Mouse (Mus musculus): Measurements from ENCODE around the gene Asic2. TPM values are rescaled to one million over a fixed set of nuclear protein-coding genes. Genes with fewer than 3 reads are reported as not detected.
A peak's percentile ranks its signal among the peaks of the same experiment; 100 is the strongest.

Gene Asic2
- total and polyA plus RNA-seq, 2 experiments from 2014 or later: 19.2 to 57.3 TPM

GRCm38 (mm10) chr11:80913408-80914024, 1054.7 kb downstream of the Asic2 start:
- ATAC-seq (no peak), DNase-seq (ENCODE audit: low spot score) (peak; percentile 20)

GRCm38 (mm10) chr11:80912721-80913120, 1055.5 kb downstream of the Asic2 start:
- H3K4me2 ChIP-seq (ENCODE audit: low read depth, low read length): no peak overlapping the region
- DNase-seq (ENCODE audit: low spot score): no peak
- ATAC-seq: no peak
- H3K4me3 ChIP-seq (ENCODE audit: low read length): no peak overlapping the region
- no peak overlapping the region for H3K27ac ChIP-seq
- TF ChIP-seq CTCF (IDR thresholded peaks at IDR 0.05; ENCODE audit: low read depth): no peak
- WGBS: 76% methylated on average over 5 of the region's 5 CpGs
- no peaks in the 10 kb centered on the region for H3K27me3 ChIP-seq (ENCODE audit: insufficient read depth, low read length)
- H3K36me3 ChIP-seq (ENCODE audit: insufficient read depth, low read length): no peaks in the 10 kb centered on the region; the same call in 1 of the 2 replicates
- H3K9me3 ChIP-seq (ENCODE audit: low read length): no peaks in the 10 kb centered on the region
- no peaks in the 10 kb centered on the region; the same call in 1 of the 2 replicates for H3K4me1 ChIP-seq (ENCODE audit: insufficient read depth, low read length)
- H3K9ac ChIP-seq (replicated peaks; ENCODE audit: low read length): no peak overlapping the region

More at GRCm38 (mm10) chr11:80913408-80914024, 1054.7 kb downstream of the Asic2 start:
- Histone ChIP-seq H3K4me2 (ENCODE audit: low read depth, low read length) (no peak overlapping the region), H3K27me3 (ENCODE audit: insufficient read depth, low read length) (no peaks in the 10 kb centered on the region), H3K9ac (replicated peaks; ENCODE audit: low read length) (no peak overlapping the region), H3K36me3 (ENCODE audit: insufficient read depth, low read length) (no peaks in the 10 kb centered on the region; the same call in 1 of the 2 replicates), H3K4me3 (ENCODE audit: low read length) (no peak overlapping the region), H3K9me3 (ENCODE audit: low read length) (no peaks in the 10 kb centered on the region), H3K27ac (peak overlapping the region; percentile 20; the same call in 1 of the 2 replicates), H3K4me1 (ENCODE audit: insufficient read depth, low read length) (no peaks in the 10 kb centered on the region; the same call in 1 of the 2 replicates)
- WGBS: 29% methylated on average over 4 of the region's 4 CpGs
- TF ChIP-seq CTCF (IDR thresholded peaks at IDR 0.05; ENCODE audit: low read depth): no peak

- Histone ChIP-seq H3K4me1 (ENCODE audit: insufficient read depth, low read length) (no peaks in the 10 kb centered on the region; the same call in 1 of the 2 replicates), H3K4me3 (ENCODE audit: low read length) (no peak overlapping the region), H3K27me3 (ENCODE audit: insufficient read depth, low read length) (no peaks in the 10 kb centered on the region), H3K27ac (no peak overlapping the region), H3K9ac (replicated peaks; ENCODE audit: low read length) (no peak overlapping the region), H3K9me3 (ENCODE audit: low read length) (no peaks in the 10 kb centered on the region), H3K36me3 (ENCODE audit: insufficient read depth, low read length) (no peaks in the 10 kb centered on the region), H3K4me2 (ENCODE audit: low read depth, low read length) (no peak overlapping the region)
- DNase-seq (ENCODE audit: low spot score) (no peak), ATAC-seq (no peak)
- TF ChIP-seq CTCF (IDR thresholded peaks at IDR 0.05; ENCODE audit: low read depth): no peak
- 87% methylated on average over 6 of the region's 6 CpGs for WGBS
These were observed 1060.4 kb downstream of the Asic2 start for GRCm38 (mm10) chr11:80907820-80908219.

GRCm38 (mm10) chr11:80906456-80906855, 1061.8 kb downstream of the Asic2 start:
- no peak overlapping the region for H3K4me3 ChIP-seq (ENCODE audit: low read length)
- H3K9ac ChIP-seq (replicated peaks; ENCODE audit: low read length): no peak overlapping the region
- 25% methylated on average over 4 of the region's 4 CpGs for WGBS
- H3K9me3 ChIP-seq (ENCODE audit: low read length): no peaks in the 10 kb centered on the region
- ATAC-seq (peak; percentile 70; the same call in 1 of the 2 replicates), DNase-seq (ENCODE audit: low spot score) (peak; percentile 84)
- no peak overlapping the region for H3K4me2 ChIP-seq (ENCODE audit: low read depth, low read length)
- no peak overlapping the region for H3K27ac ChIP-seq
- H3K36me3 ChIP-seq (ENCODE audit: insufficient read depth, low read length): no peaks in the 10 kb centered on the region
- no peaks in the 10 kb centered on the region for H3K27me3 ChIP-seq (ENCODE audit: insufficient read depth, low read length)
- H3K4me1 ChIP-seq (ENCODE audit: insufficient read depth, low read length): no peaks in the 10 kb centered on the region; the same call in 1 of the 2 replicates
- peak; percentile 86 for TF ChIP-seq CTCF (IDR thresholded peaks at IDR 0.05; ENCODE audit: low read depth)

- no peak overlapping the region for H3K9ac ChIP-seq (replicated peaks; ENCODE audit: low read length)
- no peak overlapping the region for H3K4me3 ChIP-seq (ENCODE audit: low read length)
- no peak for TF ChIP-seq CTCF (IDR thresholded peaks at IDR 0.05; ENCODE audit: low read depth)
- no peak overlapping the region for H3K4me2 ChIP-seq (ENCODE audit: low read depth, low read length)
- no peaks in the 10 kb centered on the region for H3K9me3 ChIP-seq (ENCODE audit: low read length)
- no peaks in the 10 kb centered on the region for H3K27me3 ChIP-seq (ENCODE audit: insufficient read depth, low read length)
- 53% methylated on average over 2 of the region's 2 CpGs for whole genome bisulfite sequencing
- no peak for ATAC-seq
- no peak for DNase-seq (ENCODE audit: low spot score)
- H3K4me1 ChIP-seq (ENCODE audit: insufficient read depth, low read length): no peaks in the 10 kb centered on the region; the same call in 1 of the 2 replicates
- no peak overlapping the region for H3K27ac ChIP-seq
- no peaks in the 10 kb centered on the region for H3K36me3 ChIP-seq (ENCODE audit: insufficient read depth, low read length)
These were observed 1063.7 kb downstream of the Asic2 start for GRCm38 (mm10) chr11:80904559-80904958.

- TF ChIP-seq CTCF (IDR thresholded peaks at IDR 0.05; ENCODE audit: low read depth): no peak
- 76% methylated on average over 10 of the region's 10 CpGs for WGBS
- ATAC-seq: no peak
- Histone ChIP-seq H3K27ac (no peak overlapping the region), H3K4me1 (ENCODE audit: insufficient read depth, low read length) (no peaks in the 10 kb centered on the region; the same call in 1 of the 2 replicates), H3K4me2 (ENCODE audit: low read depth, low read length) (no peak overlapping the region), H3K9me3 (ENCODE audit: low read length) (no peaks in the 10 kb centered on the region), H3K4me3 (ENCODE audit: low read length) (no peak overlapping the region), H3K36me3 (ENCODE audit: insufficient read depth, low read length) (no peaks in the 10 kb centered on the region), H3K9ac (replicated peaks; ENCODE audit: low read length) (no peak overlapping the region), H3K27me3 (ENCODE audit: insufficient read depth, low read length) (no peaks in the 10 kb centered on the region)
- DNase-seq (ENCODE audit: low spot score): no peak
These were observed 1064.8 kb downstream of the Asic2 start for GRCm38 (mm10) chr11:80903426-80903825.

- no peak for TF ChIP-seq CTCF (IDR thresholded peaks at IDR 0.05; ENCODE audit: low read depth)
- Histone ChIP-seq H3K27me3 (ENCODE audit: insufficient read depth, low read length) (no peaks in the 10 kb centered on the region), H3K4me3 (ENCODE audit: low read length) (no peak overlapping the region), H3K4me2 (ENCODE audit: low read depth, low read length) (no peak overlapping the region), H3K27ac (no peak overlapping the region), H3K9me3 (ENCODE audit: low read length) (no peaks in the 10 kb centered on the region), H3K4me1 (ENCODE audit: insufficient read depth, low read length) (no peaks in the 10 kb centered on the region; the same call in 1 of the 2 replicates), H3K36me3 (ENCODE audit: insufficient read depth, low read length) (no peaks in the 10 kb centered on the region), H3K9ac (replicated peaks; ENCODE audit: low read length) (no peak overlapping the region)
- DNase-seq (ENCODE audit: low spot score) (no peak), ATAC-seq (no peak)
- WGBS: 48% methylated on average over 7 of the region's 7 CpGs
These were observed 1065.6 kb downstream of the Asic2 start for GRCm38 (mm10) chr11:80902664-80903063.

All from hindbrain, postnatal 0 days (tissue).